Mouse (Mus musculus) forebrain, embryonic 13.5 days (tissue): ENCODE measurements at regions not wholly inside any gene's neighbourhood (a gene's known extent, or its start where the extent isn't known, plus 50 kb on each side); places are given as distances from the start of the nearest gene placed in this dataset.

ENCODE experiments used
- ATAC-seq: fragments of 200-750 bp; cut with Nextera tagmentation; 2 replicates; pipeline ENCODE4 v1.8.0; 2017
- H3K27ac ChIP-seq: fragments of 300-500 bp; sonication (generic); 2 replicates; pipeline ENCODE4 v1.5.1; 2015; ENCODE audit warnings: inconsistent platforms, mild to moderate bottlenecking, moderate library complexity
- H3K27me3 ChIP-seq: fragments of 300-500 bp; sonication (generic); 2 replicates; pipeline ENCODE4 v1.6.1; 2015; ENCODE audit warnings: mild to moderate bottlenecking, inconsistent platforms
- H3K36me3 ChIP-seq: fragments of 300-500 bp; sonication (generic); 2 replicates; pipeline ENCODE4 v1.6.1; 2015; ENCODE audit warnings: mild to moderate bottlenecking, inconsistent platforms; ENCODE audit not compliant: poor library complexity, severe bottlenecking
- H3K4me1 ChIP-seq: fragments of 300-500 bp; sonication (generic); 2 replicates; pipeline ENCODE4 v1.6.1; 2015; ENCODE audit warnings: inconsistent platforms
- H3K4me2 ChIP-seq: fragments of 300-500 bp; sonication (generic); 2 replicates; pipeline ENCODE4 v1.6.1; 2015; ENCODE audit warnings: inconsistent platforms, mild to moderate bottlenecking, moderate library complexity
- H3K4me3 ChIP-seq: fragments of 300-500 bp; sonication (generic); 2 replicates; pipeline ENCODE4 v1.5.1; 2015; ENCODE audit warnings: mild to moderate bottlenecking, inconsistent platforms
- H3K9ac ChIP-seq: fragments of 300-500 bp; sonication (generic); 2 replicates; pipeline ENCODE4 v1.6.1; 2015; ENCODE audit warnings: mild to moderate bottlenecking, inconsistent platforms
- H3K9me3 ChIP-seq: fragments of 300-500 bp; sonication (generic); replicated peaks from 2 replicates; pipeline ENCODE4 v1.6.1; 2016; ENCODE audit warnings: inconsistent platforms
- WGBS: fragments of 180-500 bp; shearing (Covaris S2); methylation state at CpG from one replicate; pipeline ENCODE4 v1.1.7; 2015; 5-methylcytosine and 5-hydroxymethylcytosine counted together

- H3K4me1 ChIP-seq: no peaks in the 10 kb centered on the region
- H3K9me3 ChIP-seq: no peaks in the 10 kb centered on the region
- H3K36me3 ChIP-seq: no peaks in the 10 kb centered on the region
- H3K27ac ChIP-seq: no peak overlapping the region
- H3K4me3 ChIP-seq: no peak overlapping the region
- no peaks in the 10 kb centered on the region for H3K27me3 ChIP-seq
- no peak overlapping the region for H3K4me2 ChIP-seq
- WGBS: 52% methylated on average over 13 of the region's 13 CpGs
- no peak overlapping the region for H3K9ac ChIP-seq
- ATAC-seq: no peak
Observed at GRCm38 (mm10) chr5:35176112-35176848, 70.7 kb upstream of the Lrpap1 start.

DNA sequence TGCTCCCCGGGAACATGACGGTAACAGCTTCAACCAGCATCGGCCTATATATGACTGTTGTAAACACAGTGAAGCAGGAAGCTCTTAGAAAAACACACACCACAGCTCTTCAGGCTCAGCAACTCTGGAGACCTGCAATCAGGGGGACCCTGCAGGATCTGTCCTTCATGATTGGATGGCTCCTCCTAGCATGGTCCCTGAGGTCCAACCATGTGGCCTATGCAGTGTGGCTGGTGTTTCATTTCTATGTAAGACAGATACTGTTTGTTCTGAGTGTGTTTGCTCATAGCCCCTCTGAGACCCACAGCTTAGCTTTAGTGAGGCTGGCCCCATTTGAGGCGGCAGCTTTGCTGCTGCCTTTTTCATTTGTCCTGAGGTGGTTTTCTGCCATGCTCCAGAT lies 68.8 kb upstream of the Lrpap1 start:
- WGBS: 87% methylated on average over 4 of the region's 4 CpGs
- Histone ChIP-seq H3K4me3 (no peak overlapping the region), H3K4me1 (no peaks in the 10 kb centered on the region), H3K9ac (no peak overlapping the region), H3K27ac (no peak overlapping the region), H3K27me3 (no peaks in the 10 kb centered on the region), H3K36me3 (no peaks in the 10 kb centered on the region), H3K9me3 (no peaks in the 10 kb centered on the region), H3K4me2 (no peak overlapping the region)
- ATAC-seq: no peak

GRCm38 (mm10) chr5:35171336-35171735 lies 65.8 kb upstream of the Lrpap1 start:
- no peaks in the 10 kb centered on the region for H3K36me3 ChIP-seq
- H3K4me3 ChIP-seq: no peak overlapping the region
- 70% methylated on average over 3 of the region's 3 CpGs for WGBS
- H3K9ac ChIP-seq: no peak overlapping the region
- H3K9me3 ChIP-seq: no peaks in the 10 kb centered on the region
- H3K27ac ChIP-seq: no peak overlapping the region
- no peaks in the 10 kb centered on the region for H3K4me1 ChIP-seq
- no peak for ATAC-seq
- no peak overlapping the region for H3K4me2 ChIP-seq
- no peaks in the 10 kb centered on the region for H3K27me3 ChIP-seq

DNA sequence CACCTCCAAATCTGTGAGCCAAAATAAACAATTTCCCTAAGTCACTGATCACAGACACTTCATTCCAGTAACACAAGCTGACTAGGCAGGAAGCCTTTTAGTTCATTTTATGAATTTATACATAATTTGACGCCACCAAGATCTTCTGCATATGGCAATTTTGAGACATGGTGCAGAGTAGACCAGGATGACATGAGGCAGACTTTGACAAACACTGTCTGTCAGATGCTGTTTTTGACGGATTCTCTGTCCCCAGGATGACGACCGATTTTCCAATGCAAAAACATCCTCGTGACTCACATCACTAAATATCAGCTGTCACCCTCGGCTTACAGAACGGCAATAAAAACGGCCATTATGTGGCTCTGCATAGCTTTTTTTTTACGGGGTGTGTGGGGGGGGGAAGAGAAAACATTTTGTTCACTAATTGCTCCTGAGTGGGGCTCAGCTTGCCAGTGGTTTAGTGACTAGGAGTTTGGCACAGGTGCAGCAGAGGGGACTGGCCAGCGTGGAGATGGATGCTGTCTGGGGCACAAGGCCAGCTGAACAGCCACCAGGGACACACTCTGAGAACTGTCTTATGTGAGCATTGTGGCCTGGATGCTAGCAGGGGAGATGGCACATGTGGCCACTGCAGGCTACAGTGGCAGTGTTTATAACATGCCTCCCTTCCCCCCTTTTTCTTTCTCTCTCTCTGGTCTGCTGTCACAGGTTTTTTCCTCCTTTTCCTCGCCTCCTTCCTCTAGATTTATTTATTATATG lies 65.0 kb upstream of the Lrpap1 start:
- H3K4me2 ChIP-seq: no peak overlapping the region
- WGBS: 73% methylated on average over 11 of the region's 11 CpGs
- H3K4me3 ChIP-seq: no peak overlapping the region
- H3K27ac ChIP-seq: peak overlapping the region; percentile 21; the same call in 1 of the 2 replicates
- peak; percentile 21; the same call in 1 of the 2 replicates for ATAC-seq
- H3K4me1 ChIP-seq: no peaks in the 10 kb centered on the region
- H3K27me3 ChIP-seq: no peaks in the 10 kb centered on the region
- no peaks in the 10 kb centered on the region for H3K36me3 ChIP-seq
- H3K9me3 ChIP-seq: no peaks in the 10 kb centered on the region
- H3K9ac ChIP-seq: no peak overlapping the region

GRCm38 (mm10) chr5:35169614-35170293 lies 64.2 kb upstream of the Lrpap1 start:
- ATAC-seq: no peak
- Histone ChIP-seq H3K4me2 (no peak overlapping the region), H3K36me3 (no peaks in the 10 kb centered on the region), H3K27ac (no peak overlapping the region; the same call in 1 of the 2 replicates), H3K27me3 (no peaks in the 10 kb centered on the region), H3K9ac (no peak overlapping the region), H3K4me3 (no peak overlapping the region), H3K4me1 (no peaks in the 10 kb centered on the region), H3K9me3 (no peaks in the 10 kb centered on the region)
- 65% methylated on average over 7 of the region's 7 CpGs for WGBS

- 63% methylated on average over 5 of the region's 5 CpGs for WGBS
- no peaks in the 10 kb centered on the region for H3K27me3 ChIP-seq
Observed at GRCm38 (mm10) chr5:35168853-35169252, 63.3 kb upstream of the Lrpap1 start.

DNA sequence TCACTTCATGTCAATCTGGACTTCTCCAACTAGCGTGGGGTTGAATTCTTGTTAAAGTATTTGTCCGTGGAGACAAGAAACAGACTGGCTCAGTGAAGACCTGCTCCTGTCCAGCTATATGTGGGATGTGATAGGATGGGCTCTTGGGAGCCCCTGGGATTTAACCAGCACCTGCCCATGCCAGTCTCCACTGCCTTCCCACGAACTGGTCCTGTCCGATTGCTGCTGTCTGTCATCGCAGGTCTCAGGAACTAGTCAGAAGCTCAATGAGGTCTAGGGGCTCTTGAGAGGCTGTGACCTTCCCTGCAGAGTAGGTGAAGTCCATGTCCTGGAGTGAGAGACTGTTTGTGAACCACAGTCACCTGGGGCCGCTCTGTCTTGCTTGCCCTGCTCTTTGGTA lies 62.8 kb upstream of the Lrpap1 start:
- no peak overlapping the region for H3K9ac ChIP-seq
- H3K4me2 ChIP-seq: no peak overlapping the region
- WGBS: 96% methylated on average over 6 of the region's 6 CpGs
- no peaks in the 10 kb centered on the region for H3K4me1 ChIP-seq
- no peaks in the 10 kb centered on the region for H3K36me3 ChIP-seq
- ATAC-seq: no peak
- H3K27ac ChIP-seq: no peak overlapping the region
- H3K9me3 ChIP-seq: no peaks in the 10 kb centered on the region
- no peak overlapping the region for H3K4me3 ChIP-seq
- no peaks in the 10 kb centered on the region for H3K27me3 ChIP-seq

More at GRCm38 (mm10) chr5:35168853-35169252, 63.3 kb upstream of the Lrpap1 start:
- Histone ChIP-seq H3K4me3 (no peak overlapping the region), H3K4me1 (no peaks in the 10 kb centered on the region), H3K9ac (no peak overlapping the region), H3K9me3 (no peaks in the 10 kb centered on the region), H3K36me3 (no peaks in the 10 kb centered on the region), H3K4me2 (no peak overlapping the region), H3K27ac (no peak overlapping the region)
- no peak for ATAC-seq

DNA sequence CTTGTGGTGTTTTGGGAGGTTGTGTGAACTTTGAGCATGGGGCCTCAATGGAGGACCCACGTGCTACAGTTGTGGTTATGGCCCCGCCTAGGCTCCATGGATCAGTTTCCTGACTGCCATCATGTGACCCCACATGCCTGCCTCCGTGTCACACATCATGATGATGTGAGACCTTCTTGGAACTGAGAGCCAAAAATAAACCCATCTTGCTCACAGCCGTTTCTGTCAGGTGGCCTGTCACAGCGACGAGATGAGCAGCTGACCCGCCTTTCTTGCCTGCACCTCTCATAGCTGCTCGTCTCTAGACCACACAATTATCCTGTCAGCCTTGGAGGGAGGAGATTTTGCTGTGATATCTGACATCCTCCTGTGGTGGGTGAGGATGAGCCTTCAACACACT lies 60.4 kb upstream of the Lrpap1 start:
- Histone ChIP-seq H3K9me3 (no peaks in the 10 kb centered on the region), H3K4me3 (no peak overlapping the region), H3K9ac (no peak overlapping the region), H3K27ac (no peak overlapping the region), H3K4me1 (no peaks in the 10 kb centered on the region), H3K36me3 (no peaks in the 10 kb centered on the region), H3K4me2 (no peak overlapping the region), H3K27me3 (no peaks in the 10 kb centered on the region)
- no peak for ATAC-seq
- 80% methylated on average over 8 of the region's 8 CpGs for WGBS

- 81% methylated on average over 2 of the region's 2 CpGs for WGBS
- Histone ChIP-seq H3K9me3 (no peaks in the 10 kb centered on the region), H3K27me3 (no peaks in the 10 kb centered on the region)
Observed at GRCm38 (mm10) chr5:35165459-35165858, 59.9 kb upstream of the Lrpap1 start.

GRCm38 (mm10) chr5:35162607-35163006 lies 57.0 kb upstream of the Lrpap1 start:
- no peaks in the 10 kb centered on the region for H3K27me3 ChIP-seq
- no peak for ATAC-seq
- H3K4me2 ChIP-seq: no peak overlapping the region
- no peak overlapping the region for H3K27ac ChIP-seq
- H3K4me1 ChIP-seq: peaks cover 19% of the 10 kb centered on the region
- no peak overlapping the region for H3K9ac ChIP-seq
- H3K4me3 ChIP-seq: no peak overlapping the region
- WGBS: 92% methylated on average over 4 of the region's 4 CpGs
- no peaks in the 10 kb centered on the region for H3K36me3 ChIP-seq
- H3K9me3 ChIP-seq: no peaks in the 10 kb centered on the region

More at GRCm38 (mm10) chr5:35165459-35165858, 59.9 kb upstream of the Lrpap1 start:
- Histone ChIP-seq H3K36me3 (no peaks in the 10 kb centered on the region), H3K27ac (no peak overlapping the region), H3K4me2 (no peak overlapping the region), H3K4me1 (no peaks in the 10 kb centered on the region), H3K9ac (no peak overlapping the region), H3K4me3 (no peak overlapping the region)
- ATAC-seq: no peak

DNA sequence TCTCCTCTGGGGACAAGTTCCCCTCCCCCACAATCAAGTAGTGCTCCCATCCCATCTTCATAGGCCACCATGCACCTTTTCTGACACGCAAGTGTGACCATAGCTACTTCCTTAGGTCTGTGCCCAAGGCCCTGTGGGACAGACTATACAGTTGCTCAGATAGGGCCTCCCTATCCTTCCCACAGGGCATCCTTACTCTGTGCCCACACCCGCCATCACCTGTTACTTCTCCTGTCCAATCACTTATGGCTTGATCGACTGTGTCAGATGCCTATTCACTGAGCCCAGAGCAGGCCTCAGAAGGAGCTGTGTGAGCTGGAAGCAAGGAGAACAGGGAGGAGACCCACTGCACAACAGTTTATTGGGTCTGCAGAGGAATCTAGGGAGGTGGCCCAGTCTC lies 56.6 kb upstream of the Lrpap1 start:
- Histone ChIP-seq H3K27me3 (no peaks in the 10 kb centered on the region), H3K9ac (no peak overlapping the region), H3K27ac (no peak overlapping the region), H3K4me1 (peaks cover 19% of the 10 kb centered on the region), H3K9me3 (no peaks in the 10 kb centered on the region), H3K36me3 (no peaks in the 10 kb centered on the region), H3K4me2 (no peak overlapping the region), H3K4me3 (no peak overlapping the region)
- WGBS: 90% methylated on average over 3 of the region's 3 CpGs
- no peak for ATAC-seq
